Mouse (Mus musculus) skeletal muscle tissue, adult 2 months (tissue): Measurements from ENCODE around the gene Usp51.
A peak's percentile ranks its signal among the peaks of the same experiment; 100 is the strongest.
"Not testable (repeated sequence)": the region's sequence is repeated elsewhere in the genome, so short reads cannot be mapped to it uniquely, and the experiment has no call there.

Experiments used
- DNase-seq: peaks from one replicate; pipeline ENCODE4 v3.0.0-alpha.2; 2012; ENCODE audit warnings: low read depth, low spot score

Gene Usp51

DNA sequence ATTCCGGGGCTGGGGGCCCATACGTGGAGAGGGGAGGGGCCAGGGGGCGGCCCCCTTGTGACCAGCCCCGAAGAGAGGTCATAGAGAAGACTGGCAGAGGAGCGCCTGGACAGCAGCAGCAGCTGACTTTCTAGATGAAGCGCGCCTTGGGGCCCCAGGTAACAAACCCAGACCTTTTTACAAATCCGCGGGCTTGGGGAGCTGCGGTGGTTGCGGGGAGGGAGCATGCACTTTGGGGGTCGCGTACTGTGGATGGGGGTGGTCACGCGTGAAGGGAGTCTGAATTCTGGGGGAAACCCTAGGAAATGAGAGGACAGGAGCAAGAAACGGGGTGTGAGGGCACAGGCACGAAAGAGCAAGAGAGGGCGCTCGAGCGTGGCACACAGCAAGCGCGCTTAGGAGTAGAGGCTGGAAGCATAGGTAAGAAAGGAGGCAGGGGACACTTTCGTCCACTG, at the start of gene Usp51:
TSS of gene Usp51 (plus strand) at position 83 of the 455 bp plus-strand sequence.
- DNase-seq, result no peak

DNA sequence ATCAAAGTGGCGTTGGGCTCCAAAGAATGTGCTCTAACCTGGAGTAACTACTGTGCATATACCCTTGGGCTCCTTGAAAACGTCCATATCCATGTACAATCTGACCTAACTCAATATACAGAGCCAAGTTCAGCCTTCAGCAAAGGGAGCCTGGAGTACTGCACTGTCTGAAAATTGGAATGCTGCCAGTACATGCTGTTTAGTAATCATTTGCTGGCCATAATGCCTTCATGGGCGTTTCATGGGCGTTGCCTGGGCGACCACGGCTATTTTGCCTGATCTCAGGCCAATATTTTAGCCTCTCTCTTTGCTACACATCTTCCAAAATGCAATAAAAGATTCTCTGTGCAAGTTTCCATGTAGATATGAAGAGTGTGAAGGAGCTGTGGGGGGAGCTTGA, 36.7 kb upstream of the Usp51 start:
- DNase-seq, result peak; percentile 4

DNA sequence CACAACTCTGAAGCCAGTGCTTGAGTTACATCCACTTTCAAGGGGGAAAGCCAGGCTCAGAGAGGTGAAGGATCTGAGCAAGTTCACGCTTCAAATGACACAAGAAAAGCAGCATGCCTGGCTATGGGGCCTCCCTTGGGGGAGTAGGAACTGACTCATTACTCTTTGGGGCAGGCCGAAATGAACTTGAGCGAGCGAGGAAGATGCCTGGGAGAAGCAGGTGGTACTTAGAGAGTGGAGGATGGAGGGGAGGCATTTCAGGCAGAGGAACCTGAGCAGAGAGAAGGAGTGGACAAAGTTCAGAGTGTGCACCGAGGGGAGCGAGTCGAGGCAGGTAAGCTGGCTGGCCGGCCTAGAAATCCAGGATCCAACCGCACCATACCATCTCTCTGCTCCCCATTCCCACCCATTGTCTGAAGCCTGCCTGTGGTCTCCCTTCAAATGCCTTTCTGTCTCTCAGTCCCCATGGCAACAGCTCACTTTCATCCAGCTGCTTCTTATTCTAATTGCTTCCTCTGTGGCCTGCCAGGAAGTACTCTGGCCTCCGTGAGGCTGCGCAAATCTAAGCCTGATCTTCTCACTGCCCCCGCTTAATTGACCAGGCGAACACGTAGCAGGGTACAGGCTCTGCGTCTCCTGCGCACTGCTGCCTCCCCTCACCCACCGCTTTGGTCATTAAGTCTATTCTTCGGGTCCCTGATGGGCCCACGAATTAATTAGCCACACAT, 32.6 kb upstream of the Usp51 start:
- not testable (repeated sequence) for DNase-seq

DNA sequence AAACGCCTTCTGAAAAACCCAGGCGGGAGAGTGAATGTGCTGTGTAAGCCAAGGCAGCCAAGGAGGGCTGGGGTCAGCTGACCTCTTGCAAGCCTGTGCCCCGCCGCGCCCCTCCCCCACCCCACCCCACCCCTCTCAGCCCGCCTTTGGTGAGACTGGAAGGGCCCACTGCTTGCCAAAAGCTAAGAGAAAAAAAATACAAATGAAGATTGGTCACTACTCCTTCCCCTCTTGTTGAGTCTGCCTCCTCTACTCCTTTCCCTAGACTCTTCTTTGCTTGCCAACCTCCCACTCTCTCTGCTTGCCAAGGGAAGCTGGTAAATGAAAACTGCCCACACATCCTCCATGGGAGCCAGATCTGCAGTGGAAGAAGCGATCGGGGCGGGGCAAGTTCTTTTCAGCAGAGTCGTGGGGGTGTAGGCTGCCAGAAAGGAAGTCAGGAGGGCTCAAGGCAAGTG, 32.0 kb upstream of the Usp51 start:
- no peak for DNase-seq

DNA sequence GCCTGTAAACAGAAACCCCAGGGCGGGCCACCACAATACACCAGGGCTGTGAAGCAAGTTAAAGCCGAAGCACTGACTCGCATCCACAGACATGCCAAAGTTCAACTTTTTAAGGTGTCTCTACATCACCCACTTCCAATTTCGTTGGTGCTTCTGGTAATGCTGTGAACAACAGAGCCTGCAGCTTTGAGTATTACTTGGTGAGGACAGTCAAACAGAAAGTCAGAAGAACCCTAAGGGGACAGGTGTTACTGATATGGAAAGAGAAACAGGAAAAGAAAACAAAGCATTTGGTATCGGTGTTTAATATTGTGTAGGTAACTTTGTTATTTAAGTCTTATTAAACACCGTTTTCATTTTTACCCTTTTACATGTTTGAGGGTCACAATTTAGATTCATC, 29.7 kb upstream of the Usp51 start:
- DNase-seq, result no peak

DNA sequence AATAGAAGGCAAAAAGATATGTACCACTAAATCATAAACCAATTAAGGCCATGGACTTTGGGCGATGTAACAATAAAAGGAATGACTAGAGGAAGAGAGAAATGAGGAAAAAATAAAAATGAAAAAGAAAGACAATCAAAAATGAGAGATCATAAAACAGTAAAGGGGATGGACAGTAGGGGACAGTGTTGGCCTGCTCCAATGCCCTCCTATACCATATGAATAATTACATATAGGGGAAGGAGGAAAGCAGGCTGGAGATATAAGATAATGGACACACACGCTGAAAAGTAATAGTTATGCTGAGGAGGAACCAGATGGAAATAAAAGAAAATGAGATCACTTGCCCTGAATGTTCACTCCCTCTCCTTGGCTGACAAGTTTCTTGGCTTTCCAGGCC, 21.3 kb upstream of the Usp51 start:
- no peak for DNase-seq

DNA sequence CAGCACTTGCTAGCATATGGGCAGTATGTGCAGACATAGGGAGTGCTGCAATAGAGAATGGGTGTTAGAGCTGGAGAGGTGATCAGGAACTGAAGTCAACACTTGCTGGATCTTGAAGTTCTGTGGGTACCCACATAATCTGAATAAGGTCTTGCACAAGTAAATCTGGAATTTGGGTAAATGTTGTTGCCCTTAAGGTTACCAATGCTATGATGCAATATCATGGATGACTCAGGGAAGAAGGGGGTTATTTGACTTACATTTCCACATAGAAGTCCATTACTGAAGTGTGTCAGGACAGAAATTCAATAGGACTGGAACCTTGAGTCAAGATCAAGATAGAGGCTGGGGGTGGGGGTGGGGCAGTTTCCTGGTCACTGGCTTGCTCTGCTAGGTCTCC, 16.4 kb upstream of the Usp51 start:
- DNase-seq, result not testable (repeated sequence)

DNA sequence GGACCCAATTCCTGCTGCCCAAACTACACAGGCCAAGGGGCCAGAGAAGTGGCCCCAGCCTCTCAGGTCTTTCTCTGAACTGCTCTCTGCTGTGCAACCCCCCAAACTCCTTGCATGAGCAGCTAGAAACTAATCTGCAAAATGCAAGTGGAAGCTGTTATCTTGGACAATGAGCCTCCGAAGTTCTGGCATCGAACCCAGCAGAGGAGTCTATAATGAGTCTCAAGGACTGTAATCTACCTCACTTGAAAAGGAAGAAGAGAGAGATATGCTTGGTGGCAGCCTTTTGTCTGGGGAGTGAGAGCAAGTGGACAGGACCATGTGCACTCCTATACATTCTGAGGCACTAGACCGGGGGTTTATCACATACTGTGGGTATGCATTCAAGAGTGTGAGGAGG, 10.2 kb upstream of the Usp51 start:
- DNase-seq, result not testable (repeated sequence)

DNA sequence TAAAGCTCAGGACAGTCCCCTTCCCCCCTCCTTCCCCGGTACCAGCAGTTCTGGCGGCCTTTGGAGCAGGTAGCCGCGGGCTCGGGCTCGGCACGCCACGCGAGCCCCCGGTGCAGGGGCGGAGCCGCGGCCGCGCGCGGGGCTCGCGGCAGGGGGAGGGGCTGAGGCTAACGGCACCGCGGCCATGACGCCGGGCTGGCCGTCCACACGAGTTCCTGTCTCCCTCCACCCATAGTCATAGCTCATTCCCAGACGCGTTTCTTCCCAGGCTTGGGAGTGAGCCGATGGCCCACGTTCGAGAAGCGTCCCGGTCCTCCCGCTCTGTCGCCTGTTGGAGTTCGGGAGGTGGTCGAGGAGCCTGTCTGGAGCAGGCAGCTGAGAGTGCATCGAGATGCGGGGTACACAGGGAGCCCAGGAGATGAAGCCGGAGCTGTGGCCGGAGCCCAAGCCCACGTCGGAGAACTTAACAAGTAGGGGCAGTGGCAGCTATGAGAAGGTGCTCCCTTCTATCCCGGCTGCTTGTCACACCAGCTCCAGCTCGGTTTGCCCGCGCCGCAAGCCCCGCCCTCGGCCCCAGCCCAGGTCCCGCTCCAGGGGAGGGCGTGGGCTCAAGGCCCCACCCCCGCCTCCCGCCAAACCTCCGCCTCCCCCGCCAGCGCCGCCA, 884 bp downstream of the Usp51 start:
- DNase-seq, result no peak

DNA sequence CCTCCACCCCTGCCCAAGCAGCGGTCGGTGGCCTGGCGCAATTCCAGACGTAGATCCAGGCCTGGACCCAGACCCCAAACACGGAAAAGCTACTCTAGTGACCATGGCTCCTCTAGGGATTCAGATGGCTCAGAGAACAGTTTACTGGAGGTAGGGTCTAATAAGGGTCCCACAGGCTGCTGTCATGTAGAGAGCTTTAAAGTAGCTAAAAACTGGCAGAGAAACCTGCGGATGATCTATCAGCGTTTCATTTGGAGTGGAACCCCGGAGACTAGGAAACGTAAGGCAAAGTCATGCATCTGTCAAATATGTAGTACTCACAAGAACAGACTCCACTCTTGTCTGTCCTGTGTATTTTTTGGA, 1.4 kb downstream of the Usp51 start:
- no peak for DNase-seq

DNA sequence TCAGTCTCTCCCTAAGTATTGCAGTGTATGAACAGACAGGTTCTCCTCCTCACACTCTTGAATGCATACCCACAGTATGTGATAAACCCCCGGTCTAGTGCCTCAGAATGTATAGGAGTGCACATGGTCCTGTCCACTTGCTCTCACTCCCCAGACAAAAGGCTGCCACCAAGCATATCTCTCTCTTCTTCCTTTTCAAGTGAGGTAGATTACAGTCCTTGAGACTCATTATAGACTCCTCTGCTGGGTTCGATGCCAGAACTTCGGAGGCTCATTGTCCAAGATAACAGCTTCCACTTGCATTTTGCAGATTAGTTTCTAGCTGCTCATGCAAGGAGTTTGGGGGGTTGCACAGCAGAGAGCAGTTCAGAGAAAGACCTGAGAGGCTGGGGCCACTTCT, 19.0 kb downstream of the Usp51 start:
- DNase-seq, result not testable (repeated sequence)

DNA sequence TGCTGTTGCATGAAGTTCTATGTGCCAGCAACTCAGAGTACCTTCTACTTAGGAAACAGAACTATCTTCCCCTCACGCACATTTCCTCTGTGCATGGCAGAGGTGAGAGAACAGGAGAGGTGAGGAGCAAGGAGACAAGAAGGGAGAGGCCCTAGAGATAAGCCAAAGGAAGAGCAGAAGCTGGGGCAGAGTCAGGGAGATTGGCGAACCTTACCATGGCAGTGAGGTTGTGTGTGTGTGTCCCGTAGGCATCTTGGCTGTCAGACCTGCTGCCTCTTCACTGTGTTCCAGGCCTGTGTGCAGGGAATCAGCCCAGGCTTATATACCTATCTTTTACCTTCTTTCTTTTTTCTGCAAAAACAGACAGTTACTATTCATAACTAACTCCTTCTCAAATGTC, 19.4 kb downstream of the Usp51 start:
- DNase-seq, result not testable (repeated sequence)

DNA sequence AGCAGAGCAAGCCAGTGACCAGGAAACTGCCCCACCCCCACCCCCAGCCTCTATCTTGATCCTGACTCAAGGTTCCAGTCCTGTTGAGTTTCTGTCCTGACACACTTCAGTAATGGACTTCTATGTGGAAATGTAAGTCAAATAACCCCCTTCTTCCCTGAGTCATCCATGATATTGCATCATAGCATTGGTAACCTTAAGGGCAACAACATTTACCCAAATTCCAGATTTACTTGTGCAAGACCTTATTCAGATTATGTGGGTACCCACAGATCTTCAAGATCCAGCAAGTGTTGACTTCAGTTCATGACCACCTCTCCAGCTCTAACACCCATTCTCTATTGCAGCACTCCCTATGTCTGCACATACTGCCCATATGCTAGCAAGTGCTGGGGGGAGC, 25.3 kb downstream of the Usp51 start:
- not testable (repeated sequence) for DNase-seq

DNA sequence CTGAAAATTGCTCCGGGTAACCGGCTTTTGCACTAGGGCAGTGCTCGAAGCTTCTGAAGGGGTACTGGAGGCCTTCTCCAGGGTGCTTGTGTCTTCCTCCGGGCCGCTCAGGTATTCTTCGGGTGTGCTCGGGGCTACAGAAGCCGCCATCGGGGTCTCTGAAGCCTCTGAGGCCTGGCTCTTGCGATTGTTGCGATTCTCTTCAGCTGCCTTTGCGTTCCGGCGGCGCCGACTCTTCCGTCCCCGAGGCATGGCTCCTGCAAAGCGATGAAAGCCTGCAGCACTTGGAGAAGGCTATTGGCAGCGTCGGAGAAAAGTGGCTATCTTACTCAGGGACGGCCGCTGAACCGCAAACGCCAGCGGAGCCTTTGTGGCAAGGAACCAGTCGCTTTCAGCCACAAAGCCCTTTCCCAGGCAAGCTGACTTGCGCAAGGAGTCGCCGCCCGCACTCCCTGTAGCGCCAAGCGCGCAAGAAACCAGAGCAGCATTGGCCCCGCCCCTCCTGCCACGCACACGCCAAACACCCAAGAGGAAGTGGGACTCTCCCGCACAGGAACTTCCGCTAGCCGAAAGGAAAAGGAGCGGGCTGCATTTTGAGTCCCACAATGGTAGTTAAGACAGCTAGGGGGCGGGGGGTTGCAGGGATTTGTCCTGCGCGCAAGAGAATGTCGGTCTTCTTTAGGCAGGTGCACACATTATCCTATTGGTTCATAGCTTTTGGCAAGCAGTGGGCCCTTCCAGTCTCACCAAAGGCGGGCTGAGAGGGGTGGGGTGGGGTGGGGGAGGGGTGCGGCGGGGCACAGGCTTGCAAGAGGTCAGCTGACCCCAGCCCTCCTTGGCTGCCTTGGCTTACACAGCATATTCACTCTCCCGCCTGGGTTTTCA, 31.1 kb downstream of the Usp51 start, which contains the start of gene Mageh1:
TSS of gene Mageh1 (minus strand) at position 489 of the 885 bp plus-strand sequence.
- peak; percentile 57 for DNase-seq

DNA sequence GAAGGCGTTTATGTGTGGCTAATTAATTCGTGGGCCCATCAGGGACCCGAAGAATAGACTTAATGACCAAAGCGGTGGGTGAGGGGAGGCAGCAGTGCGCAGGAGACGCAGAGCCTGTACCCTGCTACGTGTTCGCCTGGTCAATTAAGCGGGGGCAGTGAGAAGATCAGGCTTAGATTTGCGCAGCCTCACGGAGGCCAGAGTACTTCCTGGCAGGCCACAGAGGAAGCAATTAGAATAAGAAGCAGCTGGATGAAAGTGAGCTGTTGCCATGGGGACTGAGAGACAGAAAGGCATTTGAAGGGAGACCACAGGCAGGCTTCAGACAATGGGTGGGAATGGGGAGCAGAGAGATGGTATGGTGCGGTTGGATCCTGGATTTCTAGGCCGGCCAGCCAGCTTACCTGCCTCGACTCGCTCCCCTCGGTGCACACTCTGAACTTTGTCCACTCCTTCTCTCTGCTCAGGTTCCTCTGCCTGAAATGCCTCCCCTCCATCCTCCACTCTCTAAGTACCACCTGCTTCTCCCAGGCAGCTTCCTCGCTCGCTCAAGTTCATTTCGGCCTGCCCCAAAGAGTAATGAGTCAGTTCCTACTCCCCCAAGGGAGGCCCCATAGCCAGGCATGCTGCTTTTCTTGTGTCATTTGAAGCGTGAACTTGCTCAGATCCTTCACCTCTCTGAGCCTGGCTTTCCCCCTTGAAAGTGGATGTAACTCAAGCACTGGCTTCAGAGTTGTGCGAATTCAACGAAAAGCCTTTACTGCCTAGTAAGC, 31.9 kb downstream of the Usp51 start:
- not testable (repeated sequence) for DNase-seq
